Mouse (Mus musculus) ZHBTc4 (cell line): ENCODE data around the gene Hoxc11.
A peak's percentile ranks its signal among the peaks of the same experiment; 100 is the strongest.

Source experiments
- DNase-seq: peaks from one replicate; pipeline ENCODE4 v3.0.0-alpha.2; 2011; ENCODE audit warnings: low read depth, low spot score

Gene Hoxc11

GRCm38 (mm10) chr15:102963671-102964640, 9.7 kb downstream of the Hoxc11 start:
- peak; percentile 51 for DNase-seq

GRCm38 (mm10) chr15:102965003-102965891, 11.0 kb downstream of the Hoxc11 start:
- no peak for DNase-seq

- peak; percentile 95 for DNase-seq
Observed at GRCm38 (mm10) chr15:102965892-102966775, 11.9 kb downstream of the Hoxc11 start.

- peak; percentile 53 for DNase-seq
Observed at GRCm38 (mm10) chr15:102966776-102967311, 12.6 kb downstream of the Hoxc11 start, which contains the start of gene Hoxc10. Gene Hoxc10 (plus strand): TSS chr15:102966796.

GRCm38 (mm10) chr15:102967312-102967510, 13.0 kb downstream of the Hoxc11 start, which contains the start of gene Hoxc5:
Gene Hoxc5 (plus strand): TSS chr15:102967443.
- no peak for DNase-seq

- DNase-seq = peak; percentile 54
Observed at GRCm38 (mm10) chr15:102967511-102968397, 13.5 kb downstream of the Hoxc11 start.

- DNase-seq = no peak
Observed at GRCm38 (mm10) chr15:102969296-102969695, 15.1 kb downstream of the Hoxc11 start.

- DNase-seq = no peak
Observed at GRCm38 (mm10) chr15:102970740-102971139, 16.5 kb downstream of the Hoxc11 start.

- no peak for DNase-seq
Observed at GRCm38 (mm10) chr15:102972254-102972653, 18.0 kb downstream of the Hoxc11 start.

- no peak for DNase-seq
Observed at GRCm38 (mm10) chr15:102972753-102973152, 18.5 kb downstream of the Hoxc11 start.

- DNase-seq = no peak
Observed at GRCm38 (mm10) chr15:102975034-102975433, 20.8 kb downstream of the Hoxc11 start.

- peak; percentile 63 for DNase-seq
Observed at GRCm38 (mm10) chr15:102975688-102976111, 21.5 kb downstream of the Hoxc11 start.

- DNase-seq = peak; percentile 54
Observed at GRCm38 (mm10) chr15:102976171-102976570, 21.9 kb downstream of the Hoxc11 start, which contains the start of gene Hoxc9. Gene Hoxc9 (plus strand): TSS chr15:102976439.

GRCm38 (mm10) chr15:102976631-102977422, 22.6 kb downstream of the Hoxc11 start:
- DNase-seq = peak; percentile 72

GRCm38 (mm10) chr15:102977423-102977974, 23.3 kb downstream of the Hoxc11 start:
- no peak for DNase-seq

GRCm38 (mm10) chr15:102978615-102979515, 24.6 kb downstream of the Hoxc11 start:
- no peak for DNase-seq

- no peak for DNase-seq
Observed at GRCm38 (mm10) chr15:102979936-102980335, 25.7 kb downstream of the Hoxc11 start.

- DNase-seq = no peak
Observed at GRCm38 (mm10) chr15:102980352-102980751, 26.1 kb downstream of the Hoxc11 start.
